Mouse (Mus musculus): ENCODE data around the gene Tceanc. TPM values are rescaled to one million over a fixed set of nuclear protein-coding genes. Genes with fewer than 3 reads are reported as not detected.

Gene Tceanc
- total RNA-seq, 2 experiments from 2014 or later, result 4.2 to 6.6 TPM

- no peak for DNase-seq
Observed at GRCm38 (mm10) chrX:166495052-166495451, 23.3 kb downstream of the Tceanc start.

DNA sequence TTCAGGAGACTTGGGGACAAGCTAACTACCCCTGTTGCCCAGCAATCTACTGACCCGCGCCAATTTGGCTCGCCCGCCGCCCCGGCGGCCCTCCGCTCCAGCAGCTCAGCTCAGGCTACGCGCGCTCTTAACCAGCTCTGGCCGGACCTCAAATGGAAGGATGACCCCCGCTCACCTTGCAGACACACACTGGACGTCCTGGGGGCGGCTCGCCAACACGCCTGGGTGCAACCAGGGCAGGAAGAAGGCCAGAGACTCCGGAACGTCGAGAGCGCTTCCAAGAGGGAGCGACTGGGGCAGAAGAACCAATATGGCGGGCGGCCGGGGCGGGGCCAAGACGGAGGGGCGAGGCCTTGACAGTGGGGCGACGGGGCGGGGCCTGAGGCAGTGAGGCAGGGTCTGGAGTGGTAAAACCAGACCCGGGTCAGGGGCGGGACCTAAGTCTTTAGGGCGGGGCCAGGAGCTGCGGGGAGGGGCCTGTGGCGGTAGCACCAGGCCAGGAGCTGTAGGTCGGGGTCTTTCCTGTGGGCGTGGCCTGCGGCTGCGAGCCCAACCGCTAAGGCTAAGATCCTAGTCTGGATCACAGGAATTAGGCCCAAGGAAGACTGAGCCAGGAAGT, 38.9 kb downstream of the Tceanc start, which contains the start of gene Rab9:
Gene Rab9, minus strand, starts transcription at position 503 of the 619 bp plus-strand sequence.
- peak; percentile 90 for DNase-seq

DNA sequence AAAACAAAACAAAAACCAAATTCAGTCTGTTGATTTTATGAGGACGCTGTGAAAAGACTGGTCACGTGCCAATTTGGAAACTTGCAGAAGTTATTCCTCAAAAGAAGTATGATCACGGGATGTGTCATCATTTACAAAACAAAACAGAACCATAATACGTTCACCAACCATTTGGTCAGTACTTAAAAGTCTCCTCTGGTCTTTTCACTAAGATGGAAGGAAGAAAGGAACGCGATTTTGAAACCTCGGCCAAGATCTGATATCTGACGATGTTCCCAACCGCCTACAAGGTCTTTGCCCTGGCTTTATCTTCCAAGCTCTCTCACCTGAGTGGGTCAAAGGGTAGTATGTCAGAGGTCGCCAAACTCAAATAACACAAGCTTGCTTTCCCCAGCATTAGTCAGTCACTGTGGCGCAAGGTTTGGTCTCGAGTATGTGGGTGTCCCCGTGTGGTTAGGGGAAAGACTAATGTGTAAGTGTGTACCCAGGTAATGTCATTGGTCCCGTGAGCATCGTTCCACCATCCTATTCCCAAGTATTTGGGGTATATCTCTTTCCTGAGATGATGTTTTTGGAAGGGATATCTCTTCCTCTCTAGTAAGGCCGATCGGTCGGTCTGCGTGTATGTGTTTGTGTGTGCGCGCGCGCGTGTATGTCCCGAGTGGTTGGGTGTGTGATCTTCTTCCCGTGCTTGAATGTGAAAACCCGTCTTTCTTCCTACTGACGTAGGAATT, 39.6 kb downstream of the Tceanc start:
- DNase-seq, result no peak

DNA sequence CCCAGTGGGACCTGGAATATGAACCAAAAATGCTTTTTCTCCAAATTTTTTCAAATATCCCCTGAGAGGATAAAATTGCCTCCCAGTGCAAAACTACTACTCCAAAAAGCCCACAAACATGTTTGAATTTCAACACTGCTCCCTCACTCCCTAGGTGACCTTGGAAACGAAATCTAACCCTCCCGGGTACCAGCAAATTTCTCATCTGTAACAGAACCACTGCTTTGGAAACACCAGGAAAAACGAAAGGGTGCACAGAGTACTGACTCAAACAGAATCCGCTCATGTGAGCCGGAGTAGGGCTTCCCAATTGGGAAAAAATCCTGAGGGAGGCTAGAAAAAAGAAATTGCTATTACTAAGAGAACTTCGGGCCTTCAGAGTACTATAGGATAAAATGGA, 41.0 kb downstream of the Tceanc start:
- DNase-seq, result no peak

DNA sequence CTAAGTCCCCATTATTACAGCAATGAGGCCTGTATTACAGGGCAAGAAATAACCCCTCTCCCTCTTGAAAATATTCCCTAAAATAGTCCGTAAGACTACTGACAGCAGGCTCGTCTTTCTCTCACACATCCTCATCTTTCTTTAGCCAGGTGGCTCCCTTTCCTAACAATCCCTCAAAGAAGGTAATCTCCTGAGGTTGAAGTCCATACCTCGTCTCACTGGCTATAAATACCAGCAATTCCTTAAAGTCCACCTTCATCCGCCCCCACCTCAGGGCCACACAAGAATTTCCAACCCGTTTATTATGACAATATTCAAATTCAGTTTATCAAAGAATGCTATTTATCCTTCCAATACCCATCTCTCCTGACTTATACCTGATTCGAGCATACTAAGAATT, 45.8 kb downstream of the Tceanc start:
- no peak for DNase-seq

- DNase-seq, result no peak
Observed at GRCm38 (mm10) chrX:166468321-166468720, 50.0 kb downstream of the Tceanc start.

DNA sequence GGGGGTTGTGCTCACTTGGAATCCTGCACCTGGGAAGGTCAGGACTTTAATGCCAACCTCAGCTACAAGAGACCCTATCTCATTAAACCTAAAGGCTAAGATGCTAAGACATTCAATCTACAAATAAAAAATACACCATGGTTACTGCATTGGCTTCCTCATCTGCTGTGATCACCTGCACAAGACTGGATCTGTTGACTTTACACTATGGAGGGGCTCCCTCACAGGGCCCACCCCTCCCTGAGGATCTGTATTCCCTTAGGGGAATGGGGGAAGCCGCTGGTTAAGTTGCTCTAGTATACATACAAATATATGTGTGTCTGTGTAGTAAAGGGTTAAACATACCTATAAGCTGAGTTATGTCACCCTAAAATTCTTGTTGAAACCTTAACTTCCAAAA, 62.8 kb downstream of the Tceanc start:
- no peak for DNase-seq

GRCm38 (mm10) chrX:166454331-166454730, 64.0 kb downstream of the Tceanc start:
- DNase-seq, result no peak

DNA sequence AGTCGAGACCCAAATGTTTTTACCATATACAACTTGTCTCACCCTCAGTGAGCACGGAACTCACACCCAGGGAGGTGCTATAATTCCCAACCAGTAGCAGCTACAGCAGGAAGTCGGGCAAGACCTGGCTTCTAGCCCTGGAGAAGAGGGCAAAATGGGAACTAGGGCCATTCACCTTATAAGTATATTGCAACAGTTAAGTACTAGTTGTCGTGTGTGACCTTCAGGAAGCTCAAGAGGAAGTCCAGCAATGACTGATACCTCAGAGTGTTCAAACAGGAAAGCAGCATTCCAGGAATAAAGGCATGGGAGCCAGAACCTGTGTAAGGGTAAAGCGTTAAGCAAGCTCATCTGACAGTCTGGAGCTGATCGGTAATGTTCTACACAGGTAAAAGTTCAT, 64.8 kb downstream of the Tceanc start:
- no peak for DNase-seq

Other genes starting within 250 kb of the Tceanc start
- 10 to 100 TPM; 19.3 to 20.6 TPM for gene Trappc2, start 78.0 kb downstream of the Tceanc start, total RNA-seq (2021)
- 1 to 10 TPM; 6.0 to 7.9 TPM for gene Ofd1, start 77.9 kb downstream of the Tceanc start, total RNA-seq (2021)
- gene Rab9, start 38.7 kb downstream of the Tceanc start, total RNA-seq (2021), result 10 to 100 TPM; 20.2 to 20.4 TPM
- 10 to 100 TPM; 11.0 to 13.4 TPM for gene Egfl6, start 67.2 kb upstream of the Tceanc start, total RNA-seq (2021)